19 mouse cellular contexts compared by ENCODE assay signal in the genomic region with DNA sequence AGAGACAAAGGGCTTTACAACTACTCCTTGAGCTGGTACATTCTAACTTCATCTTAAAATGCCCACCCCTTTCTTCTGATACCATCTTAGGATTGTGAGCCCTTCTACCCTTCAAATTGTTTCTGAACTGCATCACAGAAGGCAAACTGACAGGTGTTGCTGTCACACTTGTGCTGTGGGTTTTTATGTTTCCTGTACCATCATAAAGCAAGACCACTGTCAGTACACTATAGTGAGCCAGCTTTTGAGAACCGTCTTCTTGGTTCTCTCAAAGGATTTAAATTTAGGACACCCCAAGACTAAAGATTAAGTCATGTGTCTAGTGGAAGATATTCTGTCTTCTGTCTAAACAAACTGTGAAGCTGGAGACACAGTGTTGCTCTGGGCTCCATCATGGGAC. TPM values are rescaled to one million over a fixed set of nuclear protein-coding genes. Genes with fewer than 3 reads are reported as not detected.
DNase-seq lines count a peak whose midpoint lies in the region; ATAC-seq and TF ChIP-seq lines count a peak whose summit lies in the region.
"Had no signal": no experiment of that assay in that cellular context is flagged by ENCODE, and none has a peak within 500 bp of the region (broad histone marks: within the 10 kb centered on the region; RNA-seq: fewer than 3 reads in every experiment).

No protein-coding gene starts in this region.

- no peak for DNase-seq in spleen, adult 2 months (ENCODE audit: low read depth in 1 of 2, low spot score in 2 of 2)
- DNase-seq in spleen, postnatal 14 days (ENCODE audit: low spot score in 2 of 2), result no peak
- peak; percentile 62 for DNase-seq in naive thymus-derived CD4-positive, alpha-beta T cell, adult 2 months (ENCODE audit: low read depth)
- DNase-seq in lung, postnatal 25 days (ENCODE audit: low spot score), result no peak
- no peak for DNase-seq in right cerebral cortex, postnatal 25 days
- DNase-seq: adrenal gland, adult 8-10 months; adrenal gland, postnatal 36 days; cerebellum, adult 2 months; cerebellum, postnatal 10 days; gastrocnemius, postnatal 10 days; heart, adult 2 months had no signal

- ATAC-seq in CD4-positive, CD25-positive, alpha-beta regulatory T cell, adult 4 months, result peak; percentile 30
- ATAC-seq: forebrain, embryonic 16.5 days; Patski had no signal

- no peaks in the 10 kb centered on the region for H3K79me3 ChIP-seq in C2C12 (ENCODE audit: low read depth)

- 40% methylated on average over 1 of the region's 1 CpGs for WGBS in spleen, adult 2 months

- H3K4me1 ChIP-seq in spleen, adult 2 months (ENCODE audit: control insufficient read depth, insufficient read depth, insufficient read length), result no peaks in the 10 kb centered on the region; the same call in 1 of the 2 replicates
- H3K4me1 ChIP-seq: embryonic facial prominence, embryonic 12.5 days; heart, embryonic 15.5 days had no signal

- TF ChIP-seq POLR2A in spleen, adult 2 months (IDR thresholded peaks at IDR 0.05; ENCODE audit: low read depth, low read length), result no peak

- no peaks in the 10 kb centered on the region for H3K79me2 ChIP-seq in C2C12 (ENCODE audit: control insufficient read depth, insufficient read depth)

- H3K36me3 ChIP-seq in spleen, adult 2 months (ENCODE audit: control insufficient read depth, insufficient read depth, low read length), result no peaks in the 10 kb centered on the region
- H3K36me3 ChIP-seq in C2C12 (ENCODE audit: control insufficient read depth, insufficient read depth), result no peaks in the 10 kb centered on the region
- H3K36me3 ChIP-seq: embryonic facial prominence, embryonic 12.5 days; heart, embryonic 15.5 days; hindbrain, embryonic 10.5 days had no signal

- no peak overlapping the region for H3K4me3 ChIP-seq in spleen, adult 2 months (ENCODE audit: extremely low read depth, insufficient read depth, insufficient read length)
- no peak overlapping the region for H3K4me3 ChIP-seq in C2C12 (ENCODE audit: insufficient read depth, poor library complexity, severe bottlenecking)
- H3K4me3 ChIP-seq: embryonic facial prominence, embryonic 12.5 days; heart, adult 2 months; heart, embryonic 15.5 days; hindbrain, embryonic 10.5 days had no signal

- H3K27ac ChIP-seq in spleen, adult 2 months (ENCODE audit: insufficient read depth, low read length), result peak overlapping the region; percentile 44
- H3K27ac ChIP-seq: embryonic facial prominence, embryonic 12.5 days; heart, adult 2 months; heart, embryonic 15.5 days; hindbrain, embryonic 10.5 days; hindbrain, embryonic 14.5 days had no signal

- H3ac ChIP-seq in C2C12 (ENCODE audit: control insufficient read depth, insufficient read length, low read depth), result no peak overlapping the region

- no peak for TF ChIP-seq CTCF in spleen, adult 2 months (IDR thresholded peaks at IDR 0.05; ENCODE audit: extremely low read depth, insufficient read depth, insufficient read length, insufficient replicate concordance)
- no peak for TF ChIP-seq CTCF in C2C12 (IDR thresholded peaks at IDR 0.05; ENCODE audit: control insufficient read depth, insufficient read depth, insufficient read length)

- no peaks in the 10 kb centered on the region for H3K27me3 ChIP-seq in spleen, adult 2 months (ENCODE audit: control insufficient read depth, insufficient read depth, low read length)
- H3K27me3 ChIP-seq in C2C12 (ENCODE audit: control insufficient read depth, insufficient read depth, insufficient read length), result no peaks in the 10 kb centered on the region
- H3K27me3 ChIP-seq: embryonic facial prominence, embryonic 12.5 days; heart, embryonic 15.5 days; Patski had no signal

TF ChIP-seq in C2C12, 6 proteins besides CTCF, POLR2A, EP300 and RAD21:
- TF ChIP-seq MAX (IDR thresholded peaks at IDR 0.05) (no peak), CEBPB (IDR thresholded peaks at IDR 0.05; ENCODE audit: low read depth) (no peak), FOSL1 (IDR thresholded peaks at IDR 0.05; ENCODE audit: insufficient read depth, low read length, poor library complexity, severe bottlenecking) (no peak), MYOD1 (IDR thresholded peaks at IDR 0.05; ENCODE audit: control insufficient read depth, insufficient read length, low read depth) (peak; percentile 41)

RNA-seq across cellular contexts. Expression of gene Arl4c, which starts 17.3 kb away (rescaled TPM):
- 31.0 and 46.1 TPM in 2 replicates for polyA plus RNA-seq in spleen, adult 2 months (2012; rRNA removed)
- polyA plus RNA-seq in C2C12 (2012; fragmentation: generic; extraction: Trizol), result 81.3 TPM
- polyA plus RNA-seq in CD4-positive, CD25-positive, alpha-beta regulatory T cell, adult 4 months (2017; shearing (Covaris generic)), result 10 to 100 TPM; 16.0 to 19.4 TPM
